Mouse (Mus musculus) bone marrow macrophage, adult 2 months (primary cell): ENCODE measurements at regions not wholly inside any gene's neighbourhood (a gene's known extent, or its start where the extent isn't known, plus 50 kb on each side); places are given as distances from the start of the nearest gene placed in this dataset.

Source experiments
- CTCF ChIP-seq: IDR thresholded peaks from 2 replicates; pipeline ENCODE4 v1.5.1; 2012; ENCODE audit warnings: low read depth, mild to moderate bottlenecking, low read length, moderate library complexity
- POLR2A ChIP-seq: IDR thresholded peaks from 2 replicates; pipeline ENCODE4 v1.6.1; 2012; ENCODE audit warnings: mild to moderate bottlenecking, low read depth, low read length, borderline replicate concordance

GRCm38 (mm10) chr5:75767213-75767612, 192.5 kb downstream of the Kit start:
- TF ChIP-seq CTCF = no peak
- no peak for TF ChIP-seq POLR2A
